Mouse (Mus musculus) large intestine, adult 2 months (tissue): ENCODE data around the gene Sptan1. TPM values are rescaled to one million over a fixed set of nuclear protein-coding genes. Genes with fewer than 3 reads are reported as not detected.

ENCODE experiments used
- DNase-seq: peaks from one replicate; pipeline ENCODE4 v3.0.0-alpha.2; 2012; ENCODE audit warnings: low read depth, low spot score
- WGBS: fragments of 180-500 bp; shearing (Covaris S2); methylation state at CpG from one replicate; pipeline ENCODE4 v1.1.7; 2018; 5-methylcytosine and 5-hydroxymethylcytosine counted together
- polyA plus RNA-seq: library from polyadenylated mRNA; depleted of rRNA; stranded (reverse); fragments of >200 nt; gene quantifications from 2 replicates; pipeline ENCODE4 v1.2.3, GENCODE M21; 2012

Sptan1 gene
- polyA plus RNA-seq, 1 experiment = 155 TPM

- 82% methylated on average over 3 of the region's 3 CpGs for WGBS
- no peak for DNase-seq
Observed at GRCm38 (mm10) chr2:30056736-30057135, 91.4 kb downstream of the Sptan1 start.

- WGBS = 35% methylated on average over 12 of the region's 12 CpGs
- no peak for DNase-seq
Observed at GRCm38 (mm10) chr2:30057223-30057904, 92.0 kb downstream of the Sptan1 start, which contains the start of gene Set. Gene Set, plus strand, starts transcription at chr2:30057378.

DNA sequence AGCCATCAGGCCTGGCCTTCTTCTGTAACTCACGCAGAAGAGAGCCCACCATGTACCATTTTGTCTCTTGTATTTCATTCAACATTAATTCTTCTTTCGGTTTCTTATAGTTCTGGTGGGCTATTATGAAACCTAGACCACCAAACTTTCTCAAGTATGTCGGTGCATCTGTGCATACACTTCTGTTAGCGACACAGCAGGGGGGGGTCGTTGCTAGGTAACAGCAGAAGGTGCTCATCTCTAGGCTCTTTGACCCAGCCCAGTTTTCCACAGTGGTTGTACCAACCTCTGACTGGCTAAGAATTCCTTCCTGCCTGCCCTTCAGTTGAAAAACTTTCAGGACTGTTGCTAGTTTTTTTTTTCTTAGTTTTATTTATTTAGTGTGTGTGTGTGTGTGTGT, 93.1 kb downstream of the Sptan1 start:
- 69% methylated on average over 5 of the region's 5 CpGs for WGBS
- DNase-seq = no peak

DNA sequence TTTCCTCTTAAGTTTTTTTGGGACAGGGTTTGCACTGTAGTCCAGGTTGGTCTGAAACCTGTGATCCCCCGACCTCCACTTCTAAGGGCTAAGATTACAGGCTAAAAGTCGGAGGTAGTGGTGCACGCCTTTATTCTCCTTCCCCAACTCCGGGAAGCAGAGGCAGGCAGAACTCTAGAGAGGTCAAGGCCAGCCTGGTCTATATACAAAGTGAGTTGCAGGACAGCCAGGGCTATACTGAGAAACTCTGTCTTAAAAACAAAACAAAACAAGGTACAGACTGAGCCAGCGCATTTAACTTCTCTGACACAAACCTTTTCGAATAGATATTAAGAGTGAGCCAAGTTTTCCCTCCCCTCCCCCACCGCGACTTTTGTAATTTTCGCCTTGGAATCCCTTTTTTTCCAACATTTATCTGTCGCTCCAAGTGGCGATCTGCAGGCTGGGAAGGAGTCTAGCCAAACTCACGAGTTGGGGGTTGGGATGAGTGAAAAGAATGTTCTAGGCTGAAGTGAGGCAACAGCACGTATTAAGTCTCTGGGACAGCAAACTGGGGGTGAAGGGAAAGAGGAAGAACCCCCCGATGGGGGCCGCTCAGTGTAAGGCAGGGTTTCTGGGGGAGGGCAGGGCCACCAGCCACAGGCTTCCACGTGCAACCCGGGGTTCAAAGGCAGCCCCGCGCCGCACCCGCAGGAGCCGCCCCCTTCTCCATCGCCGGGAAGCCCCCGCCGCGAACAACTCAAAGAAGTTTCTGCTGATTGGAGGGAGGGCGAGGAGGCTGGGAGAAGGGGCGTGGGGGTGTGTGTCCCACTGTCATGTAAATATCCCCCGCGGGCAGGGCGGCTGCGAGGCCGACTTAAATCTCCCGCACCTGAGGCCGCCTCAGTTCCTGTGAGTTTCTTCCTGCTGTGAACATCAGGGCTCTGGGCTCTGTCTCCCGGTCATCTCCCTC, 96.1 kb downstream of the Sptan1 start:
- no peak for DNase-seq
- WGBS = 9% methylated on average over 37 of the region's 37 CpGs

DNA sequence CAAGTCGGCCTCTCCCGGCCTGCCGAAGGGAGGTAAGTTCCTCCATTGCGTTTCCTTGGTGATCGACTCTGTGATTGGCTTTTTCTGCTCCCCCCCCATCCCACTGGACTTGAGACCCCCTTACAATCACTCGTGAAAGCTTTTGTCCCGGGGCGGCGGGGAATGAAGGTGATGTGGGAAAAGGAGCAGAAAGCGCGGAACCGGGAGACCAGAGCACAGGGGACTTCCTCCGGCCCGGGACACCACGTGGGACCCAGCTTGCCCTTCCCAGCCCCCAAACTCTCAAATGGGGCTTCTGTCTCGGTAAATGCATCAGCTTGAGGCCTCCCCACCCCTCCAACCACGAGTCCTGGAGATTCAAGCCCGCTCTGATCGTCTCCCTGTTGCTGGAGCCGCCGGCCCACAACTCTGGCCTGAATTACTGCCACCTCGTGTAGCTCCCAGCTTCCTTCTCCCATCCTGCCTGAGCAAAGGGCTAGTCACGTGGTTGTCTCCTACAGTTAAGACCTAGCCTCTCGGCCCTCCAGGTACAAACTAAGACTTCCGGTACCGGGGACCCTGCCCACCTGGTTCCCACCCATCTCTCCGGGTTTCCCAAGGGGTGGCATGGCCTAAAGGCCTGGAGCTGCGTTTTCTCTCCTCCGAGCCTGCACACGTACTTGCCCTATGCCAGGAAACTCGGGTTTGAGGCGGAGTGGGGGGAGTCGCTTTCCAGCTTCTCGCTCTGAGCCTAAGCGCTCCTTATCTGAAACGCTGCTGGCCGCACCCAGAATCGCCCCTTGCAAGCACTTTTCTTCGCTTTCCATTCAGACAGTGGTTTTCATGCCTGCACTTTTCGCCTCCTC, 97.1 kb downstream of the Sptan1 start:
- no peak for DNase-seq
- under 1% methylated on average over 40 of the region's 40 CpGs for WGBS

DNA sequence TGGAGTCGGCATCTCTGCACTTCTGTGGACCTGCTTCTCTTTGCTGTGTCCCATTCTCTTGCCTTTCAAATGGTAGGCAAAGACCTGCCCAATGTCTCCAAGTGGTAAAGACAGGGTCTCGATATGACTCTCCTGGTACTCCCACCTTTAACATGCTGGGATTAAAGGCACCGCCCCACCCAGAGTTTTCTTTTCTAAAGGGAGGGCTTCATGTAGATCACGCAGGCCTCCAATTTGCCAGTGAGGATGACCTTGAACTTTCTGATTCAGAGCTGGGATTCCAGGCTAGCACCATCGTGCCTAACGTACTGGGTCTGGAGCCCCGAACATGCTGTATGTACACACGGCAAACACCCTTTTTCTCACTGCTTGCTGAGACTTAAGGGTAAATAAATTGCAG, 97.9 kb downstream of the Sptan1 start:
- WGBS = 6% methylated on average over 8 of the region's 8 CpGs
- no peak for DNase-seq

- no peak for DNase-seq
Observed at GRCm38 (mm10) chr2:30063791-30064190, 98.4 kb downstream of the Sptan1 start.

GRCm38 (mm10) chr2:30064298-30064697, 98.9 kb downstream of the Sptan1 start:
- DNase-seq = no peak
- WGBS = 43% methylated on average over 3 of the region's 3 CpGs

More at GRCm38 (mm10) chr2:30063791-30064190, 98.4 kb downstream of the Sptan1 start:
- WGBS = 14% methylated on average over 3 of the region's 3 CpGs

GRCm38 (mm10) chr2:30066046-30066901, 100.9 kb downstream of the Sptan1 start:
- DNase-seq = no peak

GRCm38 (mm10) chr2:30067031-30067888, 101.9 kb downstream of the Sptan1 start:
- WGBS = under 1% methylated on average over 57 of the region's 69 CpGs
- no peak for DNase-seq

More at GRCm38 (mm10) chr2:30066046-30066901, 100.9 kb downstream of the Sptan1 start:
- WGBS = 1% methylated on average over 87 of the region's 101 CpGs

GRCm38 (mm10) chr2:30067962-30068361, 102.6 kb downstream of the Sptan1 start:
- DNase-seq = no peak
- 9% methylated on average over 7 of the region's 7 CpGs for WGBS

GRCm38 (mm10) chr2:30072875-30073274, 107.5 kb downstream of the Sptan1 start:
- DNase-seq = no peak
- WGBS = 85% methylated on average over 7 of the region's 7 CpGs

DNA sequence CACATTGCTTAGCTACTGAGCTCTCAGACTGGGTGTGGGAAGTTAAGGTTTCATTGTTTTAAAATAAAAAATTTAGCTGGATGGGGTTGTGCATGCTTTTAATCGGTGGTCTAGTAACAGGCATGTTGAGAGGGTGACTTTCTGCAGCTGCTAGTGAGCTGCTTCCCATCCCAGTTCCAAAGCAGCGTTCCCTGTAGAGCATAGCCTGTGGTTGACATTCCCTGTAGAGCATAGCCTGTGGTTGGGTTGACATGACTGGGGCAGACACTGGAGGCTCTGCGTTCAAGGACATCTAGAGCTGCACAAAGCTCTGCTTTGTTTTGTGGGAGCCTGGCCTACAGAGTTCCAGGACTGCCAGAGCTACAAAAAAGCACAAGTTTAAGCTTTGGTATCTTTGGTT, 107.9 kb downstream of the Sptan1 start:
- DNase-seq = no peak

GRCm38 (mm10) chr2:30075625-30076024, 110.3 kb downstream of the Sptan1 start:
- WGBS = 24% methylated on average over 3 of the region's 3 CpGs

More for the DNA sequence above, 107.9 kb downstream of the Sptan1 start:
- WGBS = 80% methylated on average over 3 of the region's 3 CpGs

DNA sequence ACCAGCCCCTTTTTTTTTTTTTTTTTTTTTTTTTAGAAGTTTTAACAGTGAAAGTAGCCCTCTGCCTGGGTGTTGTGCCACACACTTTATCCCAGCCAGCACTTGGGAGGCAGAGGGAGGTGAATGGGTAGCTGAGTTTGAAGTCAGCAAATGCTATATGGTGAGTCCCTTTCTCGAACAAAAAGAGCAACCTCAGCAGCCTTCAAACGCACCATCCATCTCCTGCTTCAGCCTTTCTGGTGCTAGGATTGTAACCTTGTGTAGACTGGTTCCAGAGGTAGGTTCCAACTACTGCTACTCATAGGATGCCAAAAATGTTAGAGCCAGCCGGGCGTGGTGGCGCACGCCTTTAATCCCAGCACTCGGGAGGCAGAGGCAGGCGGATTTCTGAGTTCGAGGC, 111.1 kb downstream of the Sptan1 start:
- 89% methylated on average over 9 of the region's 9 CpGs for WGBS
- DNase-seq = no peak

More at GRCm38 (mm10) chr2:30075625-30076024, 110.3 kb downstream of the Sptan1 start:
- DNase-seq = no peak

GRCm38 (mm10) chr2:30076959-30077358, 111.6 kb downstream of the Sptan1 start:
- 65% methylated on average over 6 of the region's 6 CpGs for WGBS
- DNase-seq = no peak

GRCm38 (mm10) chr2:30077502-30078348, 112.4 kb downstream of the Sptan1 start, which contains the start of gene Pkn3:
Gene Pkn3, plus strand, starts transcription at chr2:30077684.
- under 1% methylated on average over 53 of the region's 53 CpGs for WGBS
- DNase-seq = no peak
